Mouse (Mus musculus) heart, embryonic 11.5 days (tissue): ENCODE measurements around the gene Trip4. TPM values are rescaled to one million over a fixed set of nuclear protein-coding genes. Genes with fewer than 3 reads are reported as not detected.
"Not testable (repeated sequence)": the region's sequence is repeated elsewhere in the genome, so short reads cannot be mapped to it uniquely, and the experiment has no call there.

Experiments used
- ATAC-seq: fragments of 200-750 bp; cut with Nextera tagmentation; replicated peaks from 2 replicates; pipeline ENCODE4 v1.8.0; 2017; ENCODE audit warnings: moderate library complexity; ENCODE audit not compliant: insufficient number of reproducible peaks, low FRiP score, low TSS enrichment
- H3K27ac ChIP-seq: fragments of 300-500 bp; sonication (generic); 2 replicates; pipeline ENCODE4 v1.5.1; 2014; ENCODE audit warnings: mild to moderate bottlenecking, low read depth, low read length
- H3K27me3 ChIP-seq: fragments of 300-500 bp; sonication (generic); 2 replicates; pipeline ENCODE4 v1.6.1; 2014; ENCODE audit warnings: mild to moderate bottlenecking, low read length, mixed read lengths; ENCODE audit not compliant: control insufficient read depth, insufficient read depth
- H3K36me3 ChIP-seq: fragments of 300-500 bp; sonication (generic); 2 replicates; pipeline ENCODE4 v1.6.1; 2014; ENCODE audit warnings: mild to moderate bottlenecking, low read length, moderate library complexity, mixed read lengths; ENCODE audit not compliant: control insufficient read depth, insufficient read depth
- H3K4me1 ChIP-seq: fragments of 300-500 bp; sonication (generic); 2 replicates; pipeline ENCODE4 v1.6.1; 2014; ENCODE audit warnings: low read length; ENCODE audit not compliant: control insufficient read depth, insufficient read depth
- H3K4me2 ChIP-seq: fragments of 300-500 bp; sonication (generic); 2 replicates; pipeline ENCODE4 v1.6.1; 2014; ENCODE audit warnings: mild to moderate bottlenecking, moderate library complexity
- H3K4me3 ChIP-seq: fragments of 300-500 bp; sonication (generic); 2 replicates; pipeline ENCODE4 v1.5.1; 2014; ENCODE audit warnings: low read depth, low read length
- H3K9ac ChIP-seq: fragments of 300-500 bp; sonication (generic); 2 replicates; pipeline ENCODE4 v1.6.1; 2014; ENCODE audit warnings: mild to moderate bottlenecking, low read depth, low read length, moderate library complexity
- H3K9me3 ChIP-seq: fragments of 300-500 bp; sonication (generic); replicated peaks from 2 replicates; pipeline ENCODE4 v1.6.1; 2016; ENCODE audit warnings: low read length; ENCODE audit not compliant: control insufficient read depth
- WGBS: fragments of 180-500 bp; shearing (Covaris S2); extraction: QIAGEN DNeasy Blood & Tissue Kit; methylation state at CpG from one replicate; pipeline ENCODE4 v1.1.7; 2014; ENCODE audit not compliant: insufficient replicate concordance; 5-methylcytosine and 5-hydroxymethylcytosine counted together
- polyA plus RNA-seq: library from polyadenylated mRNA; unstranded; fragments of >200 nt; fragmentation: Nextera tagmentation; extraction: Ambion mirVana; gene quantifications from 2 replicates; pipeline ENCODE4 v1.2.1, GENCODE M21; 2014

The Trip4 gene
- polyA plus RNA-seq, 1 experiment from 2014 or later, result 29.6 TPM

GRCm38 (mm10) chr9:65787829-65788344 lies 120.7 kb downstream of the Trip4 start:
- 44% methylated on average over 4 of the region's 4 CpGs for WGBS
- Histone ChIP-seq H3K36me3 (no peaks in the 10 kb centered on the region), H3K27ac (peak overlapping the region; percentile 76), H3K4me1 (peaks cover 59% of the 10 kb centered on the region), H3K4me3 (0 out of 2 replicates have a peak overlapping the region, but pooled peaks have one; percentile 3), H3K9me3 (no peaks in the 10 kb centered on the region), H3K9ac (no peak overlapping the region), H3K27me3 (no peaks in the 10 kb centered on the region), H3K4me2 (peak overlapping the region; percentile 49)
- no peak for ATAC-seq

DNA sequence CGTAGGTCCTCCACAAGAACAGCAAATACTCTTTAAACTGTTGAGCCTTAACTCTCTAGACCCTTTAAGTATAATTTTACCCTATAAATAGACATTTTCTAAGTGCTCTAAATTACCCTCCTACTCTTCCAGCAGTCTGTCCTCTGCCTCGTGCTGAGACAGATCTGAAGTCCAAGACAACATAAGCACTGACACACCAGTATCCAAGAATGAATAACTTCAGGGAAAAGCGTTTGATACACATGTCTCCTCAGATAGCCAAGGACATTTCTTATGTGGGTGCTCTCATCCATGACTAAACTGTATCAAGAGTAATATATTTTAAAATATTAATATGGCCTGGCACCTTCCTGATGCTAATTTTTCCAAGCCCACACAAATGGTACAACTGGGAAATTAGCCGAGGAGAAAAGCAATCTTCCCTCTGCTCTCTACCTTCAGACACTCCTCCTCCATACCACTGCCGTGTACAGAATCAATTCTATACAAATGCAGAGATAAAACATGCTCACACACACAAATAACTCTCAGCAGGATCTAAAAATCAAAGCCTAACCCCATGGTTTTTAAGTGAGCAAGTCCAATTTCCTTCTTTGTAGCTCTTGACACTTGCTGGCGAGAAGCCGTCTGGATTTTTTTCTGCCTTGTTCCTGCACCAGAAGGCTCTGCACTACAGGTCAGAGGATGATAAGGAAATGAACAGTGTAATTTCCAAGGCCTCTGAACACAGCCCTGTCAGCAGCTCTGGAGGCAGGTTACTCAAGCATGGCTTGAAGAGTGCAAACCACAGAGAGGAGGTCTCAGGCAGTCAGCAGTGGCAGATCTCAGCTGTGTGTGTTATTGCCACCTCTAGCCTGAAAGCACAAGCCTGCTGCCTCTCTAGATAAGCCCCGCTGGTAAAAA lies 121.5 kb downstream of the Trip4 start:
- Histone ChIP-seq H3K27me3 (no peaks in the 10 kb centered on the region), H3K27ac (peak overlapping the region; percentile 76), H3K4me1 (peaks cover 57% of the 10 kb centered on the region), H3K4me3 (peak overlapping the region; percentile 6; the same call in 1 of the 2 replicates), H3K36me3 (no peaks in the 10 kb centered on the region), H3K9ac (no peak overlapping the region), H3K9me3 (no peaks in the 10 kb centered on the region), H3K4me2 (peak overlapping the region; percentile 49)
- ATAC-seq, result peak; percentile 74
- WGBS, result 21% methylated on average over 8 of the region's 8 CpGs

GRCm38 (mm10) chr9:65785772-65786368 lies 122.7 kb downstream of the Trip4 start:
- no peak for ATAC-seq
- Histone ChIP-seq H3K4me1 (peaks cover 45% of the 10 kb centered on the region), H3K27me3 (no peaks in the 10 kb centered on the region), H3K9ac (no peak overlapping the region), H3K36me3 (no peaks in the 10 kb centered on the region), H3K27ac (peak overlapping the region; percentile 22; the same call in 1 of the 2 replicates), H3K9me3 (no peaks in the 10 kb centered on the region), H3K4me2 (peak overlapping the region; percentile 45), H3K4me3 (no peak overlapping the region)
- 32% methylated on average over 4 of the region's 4 CpGs for WGBS

DNA sequence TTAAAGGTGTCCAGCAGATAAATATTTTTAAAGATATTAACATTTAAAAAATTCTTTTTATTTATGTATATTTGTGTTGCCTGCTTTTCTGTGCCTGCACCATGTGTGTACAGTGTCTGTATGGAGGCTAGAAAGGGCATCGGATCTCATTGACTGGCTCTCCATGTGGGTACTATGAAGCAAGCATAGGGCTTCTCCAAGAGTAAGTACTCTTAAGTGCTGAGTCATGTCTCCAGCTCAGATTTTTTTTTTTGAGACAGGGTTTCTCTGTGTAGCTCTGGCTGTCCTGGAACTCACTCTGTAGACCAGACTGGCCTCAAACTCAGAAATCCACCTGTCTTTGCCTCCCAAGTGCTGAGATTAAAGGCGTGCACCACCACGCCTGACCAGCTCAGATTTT lies 129.0 kb downstream of the Trip4 start:
- H3K36me3 ChIP-seq, H3K27me3 ChIP-seq, H3K4me2 ChIP-seq, H3K9ac ChIP-seq, H3K4me3 ChIP-seq, H3K9me3 ChIP-seq, H3K27ac ChIP-seq, ATAC-seq: not testable (repeated sequence)
- 85% methylated on average over 3 of the region's 3 CpGs for WGBS
- H3K4me1 ChIP-seq, result peaks cover 23% of the 10 kb centered on the region

Other genes starting within 250 kb of the Trip4 start
- gene Oaz2, start 240.8 kb downstream of the Trip4 start, polyA plus RNA-seq, result 191 and 256 TPM in 2 replicates
- gene Zfp609, start 81.2 kb downstream of the Trip4 start, polyA plus RNA-seq, result 5.1 and 8.1 TPM in 2 replicates
- 122 and 130 TPM in 2 replicates for gene Pclaf, start 18.6 kb downstream of the Trip4 start, polyA plus RNA-seq
- gene Csnk1g1, start 130 bp upstream of the Trip4 start, polyA plus RNA-seq, result 15.5 and 17.3 TPM in 2 replicates
- gene Ppib, start 151.4 kb upstream of the Trip4 start, polyA plus RNA-seq, result 463 and 480 TPM in 2 replicates
- 2.1 and 2.9 TPM in 2 replicates for gene Snx22, start 160.9 kb upstream of the Trip4 start, polyA plus RNA-seq
- 71.7 and 73.5 TPM in 2 replicates for gene Snx1, start 217.8 kb upstream of the Trip4 start, polyA plus RNA-seq
- 178 and 181 TPM in 2 replicates for gene Ciao2a, start 217.8 kb upstream of the Trip4 start, polyA plus RNA-seq
- 9.8 and 11.2 TPM in 2 replicates for gene Dapk2, start 249.4 kb upstream of the Trip4 start, polyA plus RNA-seq